Mouse (Mus musculus) kidney, adult 18-20 months (tissue): ENCODE measurements around the gene Klf2.

ENCODE experiments used
- DNase-seq: peaks from one replicate; pipeline ENCODE4 v3.0.0; 2021

The Klf2 gene

GRCm38 (mm10) chr8:72306913-72307312 is 11.9 kb upstream of the Klf2 start:
- DNase-seq, result no peak

GRCm38 (mm10) chr8:72308276-72308675 is 10.6 kb upstream of the Klf2 start:
- DNase-seq, result peak; percentile 59

- peak; percentile 79 for DNase-seq
Measured at GRCm38 (mm10) chr8:72310849-72311506, 7.9 kb upstream of the Klf2 start.

GRCm38 (mm10) chr8:72312926-72313518 is 5.8 kb upstream of the Klf2 start:
- no peak for DNase-seq

- DNase-seq, result no peak
Measured at GRCm38 (mm10) chr8:72316053-72316695, 2.7 kb upstream of the Klf2 start.

GRCm38 (mm10) chr8:72317741-72318301 is 1.0 kb upstream of the Klf2 start:
- DNase-seq, result no peak

GRCm38 (mm10) chr8:72319397-72319796 is 564 bp downstream of the Klf2 start:
- DNase-seq, result no peak

- DNase-seq, result peak; percentile 37
Measured at GRCm38 (mm10) chr8:72319921-72320802, 1.3 kb downstream of the Klf2 start.

- no peak for DNase-seq
Measured at GRCm38 (mm10) chr8:72320803-72321583, 2.2 kb downstream of the Klf2 start.

- DNase-seq, result no peak
Measured at GRCm38 (mm10) chr8:72321635-72322441, 3.0 kb downstream of the Klf2 start.

GRCm38 (mm10) chr8:72322471-72322889 is 3.6 kb downstream of the Klf2 start:
- no peak for DNase-seq

GRCm38 (mm10) chr8:72323131-72323725 is 4.4 kb downstream of the Klf2 start:
- no peak for DNase-seq

- DNase-seq, result no peak
Measured at GRCm38 (mm10) chr8:72324036-72324706, 5.3 kb downstream of the Klf2 start.

- DNase-seq, result no peak
Measured at GRCm38 (mm10) chr8:72324708-72325107, 5.9 kb downstream of the Klf2 start.

GRCm38 (mm10) chr8:72329116-72329515 is 10.3 kb downstream of the Klf2 start:
- no peak for DNase-seq

GRCm38 (mm10) chr8:72330806-72331516 is 12.1 kb downstream of the Klf2 start:
- no peak for DNase-seq

- DNase-seq, result no peak
Measured at GRCm38 (mm10) chr8:72331631-72332030, 12.8 kb downstream of the Klf2 start.

- no peak for DNase-seq
Measured at GRCm38 (mm10) chr8:72333429-72334143, 14.8 kb downstream of the Klf2 start.

GRCm38 (mm10) chr8:72334144-72334641 is 15.4 kb downstream of the Klf2 start:
- no peak for DNase-seq
